Mouse (Mus musculus) midbrain, embryonic 11.5 days (tissue): ENCODE measurements around the gene Fbxl4. TPM values are rescaled to one million over a fixed set of nuclear protein-coding genes. Genes with fewer than 3 reads are reported as not detected.

Source experiments
- ATAC-seq: fragments of 200-750 bp; cut with Nextera tagmentation; 2 replicates; pipeline ENCODE4 v1.8.0; 2017; ENCODE audit warnings: moderate TSS enrichment, moderate library complexity; ENCODE audit not compliant: low FRiP score
- DNase-seq: peaks from one replicate; pipeline ENCODE4 v3.0.0; 2015; ENCODE audit warnings: low spot score; ENCODE audit errors: missing footprints
- H3K27ac ChIP-seq: fragments of 300-500 bp; sonication (generic); 2 replicates; pipeline ENCODE4 v1.5.1; 2014; ENCODE audit warnings: low read depth, low read length
- H3K27me3 ChIP-seq: fragments of 300-500 bp; sonication (generic); 2 replicates; pipeline ENCODE4 v1.6.1; 2014; ENCODE audit warnings: mild to moderate bottlenecking, low read length, moderate library complexity, mixed read lengths; ENCODE audit not compliant: control insufficient read depth, insufficient read depth
- H3K36me3 ChIP-seq: fragments of 300-500 bp; sonication (generic); 2 replicates; pipeline ENCODE4 v1.6.1; 2014; ENCODE audit warnings: mild to moderate bottlenecking, low read length, moderate library complexity, mixed read lengths; ENCODE audit not compliant: control insufficient read depth, insufficient read depth
- H3K4me1 ChIP-seq: fragments of 300-500 bp; sonication (generic); 2 replicates; pipeline ENCODE4 v1.6.1; 2014; ENCODE audit warnings: low read length; ENCODE audit not compliant: control insufficient read depth, insufficient read depth
- H3K4me2 ChIP-seq: fragments of 300-500 bp; sonication (generic); 2 replicates; pipeline ENCODE4 v1.6.1; 2014; ENCODE audit warnings: mild to moderate bottlenecking, moderate library complexity
- H3K4me3 ChIP-seq: fragments of 300-500 bp; sonication (generic); 2 replicates; pipeline ENCODE4 v1.5.1; 2014; ENCODE audit warnings: low read depth, low read length
- H3K9ac ChIP-seq: fragments of 300-500 bp; sonication (generic); 2 replicates; pipeline ENCODE4 v1.6.1; 2014; ENCODE audit warnings: low read length
- H3K9me3 ChIP-seq: fragments of 300-500 bp; sonication (generic); 2 replicates; pipeline ENCODE4 v1.6.1; 2016; ENCODE audit warnings: low read length; ENCODE audit not compliant: control insufficient read depth
- WGBS: fragments of 180-500 bp; shearing (Covaris S2); extraction: QIAGEN DNeasy Blood & Tissue Kit; methylation state at CpG from one replicate; pipeline ENCODE4 v1.1.7; 2014; 5-methylcytosine and 5-hydroxymethylcytosine counted together
- polyA plus RNA-seq: library from polyadenylated mRNA; unstranded; fragments of >200 nt; fragmentation: Nextera tagmentation; extraction: Ambion mirVana; gene quantifications from 2 replicates; pipeline ENCODE4 v1.2.1, GENCODE M21; 2014

The Fbxl4 gene
- polyA plus RNA-seq, 1 experiment from 2014 or later = 11.0 TPM

GRCm38 (mm10) chr4:22422400-22422799, 65.1 kb downstream of the Fbxl4 start:
- Histone ChIP-seq H3K36me3 (no peaks in the 10 kb centered on the region; the same call in 1 of the 2 replicates), H3K9me3 (no peaks in the 10 kb centered on the region), H3K27ac (no peak overlapping the region), H3K4me2 (no peak overlapping the region), H3K4me3 (no peak overlapping the region), H3K27me3 (no peaks in the 10 kb centered on the region), H3K9ac (no peak overlapping the region), H3K4me1 (no peaks in the 10 kb centered on the region)
- DNase-seq = peak; percentile 64
- 89% methylated on average over 4 of the region's 4 CpGs for WGBS
- ATAC-seq = 0 out of 2 replicates have a peak, but pooled peaks have one; percentile 24

GRCm38 (mm10) chr4:22428150-22428549, 70.8 kb downstream of the Fbxl4 start:
- Histone ChIP-seq H3K4me3 (no peak overlapping the region), H3K27ac (no peak overlapping the region), H3K9me3 (no peaks in the 10 kb centered on the region), H3K4me2 (no peak overlapping the region), H3K9ac (no peak overlapping the region), H3K36me3 (no peaks in the 10 kb centered on the region; the same call in 1 of the 2 replicates), H3K4me1 (no peaks in the 10 kb centered on the region), H3K27me3 (no peaks in the 10 kb centered on the region)
- DNase-seq = no peak
- ATAC-seq = no peak
- 95% methylated on average over 3 of the region's 3 CpGs for WGBS

GRCm38 (mm10) chr4:22469575-22469974, 112.2 kb downstream of the Fbxl4 start:
- Histone ChIP-seq H3K9me3 (no peaks in the 10 kb centered on the region), H3K4me1 (no peaks in the 10 kb centered on the region), H3K4me3 (no peak overlapping the region), H3K27ac (no peak overlapping the region), H3K27me3 (no peaks in the 10 kb centered on the region), H3K36me3 (no peaks in the 10 kb centered on the region), H3K9ac (no peak overlapping the region), H3K4me2 (no peak overlapping the region)
- no peak for ATAC-seq
- DNase-seq = peak; percentile 57
- 79% methylated on average over 1 of the region's 1 CpGs for WGBS

- Histone ChIP-seq H3K4me3 (peak overlapping the region; percentile 54), H3K4me1 (peaks cover 18% of the 10 kb centered on the region; the same call in 1 of the 2 replicates), H3K27me3 (no peaks in the 10 kb centered on the region), H3K27ac (peak overlapping the region; percentile 97), H3K4me2 (peak overlapping the region; percentile 94), H3K9me3 (no peaks in the 10 kb centered on the region), H3K36me3 (no peaks in the 10 kb centered on the region; the same call in 1 of the 2 replicates), H3K9ac (peak overlapping the region; percentile 87)
- DNase-seq (peak; percentile 98), ATAC-seq (peak; percentile 84)
- WGBS = under 1% methylated on average over 23 of the region's 23 CpGs
Observed at GRCm38 (mm10) chr4:22476967-22477710, 119.8 kb downstream of the Fbxl4 start.

GRCm38 (mm10) chr4:22477711-22478230, 120.4 kb downstream of the Fbxl4 start:
- H3K27ac ChIP-seq = peak overlapping the region; percentile 97
- H3K4me1 ChIP-seq = peaks cover 18% of the 10 kb centered on the region; the same call in 1 of the 2 replicates
- H3K9ac ChIP-seq = peak overlapping the region; percentile 87
- H3K36me3 ChIP-seq = no peaks in the 10 kb centered on the region; the same call in 1 of the 2 replicates
- H3K27me3 ChIP-seq = no peaks in the 10 kb centered on the region
- peak overlapping the region; percentile 54 for H3K4me3 ChIP-seq
- DNase-seq = peak; percentile 97
- H3K4me2 ChIP-seq = peak overlapping the region; percentile 94
- WGBS = 0% methylated on average over 19 of the region's 28 CpGs
- no peaks in the 10 kb centered on the region for H3K9me3 ChIP-seq
- ATAC-seq = peak; percentile 62

GRCm38 (mm10) chr4:22478488-22479367, 121.4 kb downstream of the Fbxl4 start:
- under 1% methylated on average over 30 of the region's 30 CpGs for WGBS
- H3K36me3 ChIP-seq = no peaks in the 10 kb centered on the region; the same call in 1 of the 2 replicates
- peaks cover 18% of the 10 kb centered on the region; the same call in 1 of the 2 replicates for H3K4me1 ChIP-seq
- peak overlapping the region; percentile 94 for H3K4me2 ChIP-seq
- peak; percentile 70 for ATAC-seq
- peak overlapping the region; percentile 97 for H3K27ac ChIP-seq
- H3K9ac ChIP-seq = peak overlapping the region; percentile 87
- H3K4me3 ChIP-seq = peak overlapping the region; percentile 54
- H3K9me3 ChIP-seq = no peaks in the 10 kb centered on the region
- H3K27me3 ChIP-seq = no peaks in the 10 kb centered on the region
- peak; percentile 95 for DNase-seq

GRCm38 (mm10) chr4:22479368-22480090, 122.2 kb downstream of the Fbxl4 start:
- peak; percentile 66 for ATAC-seq
- under 1% methylated on average over 28 of the region's 28 CpGs for WGBS

More at GRCm38 (mm10) chr4:22479368-22480090, 122.2 kb downstream of the Fbxl4 start:
- peak overlapping the region; percentile 94 for H3K4me2 ChIP-seq
- no peaks in the 10 kb centered on the region for H3K9me3 ChIP-seq
- peak overlapping the region; percentile 97 for H3K27ac ChIP-seq
- H3K9ac ChIP-seq = peak overlapping the region; percentile 87
- H3K27me3 ChIP-seq = no peaks in the 10 kb centered on the region
- H3K4me1 ChIP-seq = peaks cover 18% of the 10 kb centered on the region; the same call in 1 of the 2 replicates
- DNase-seq = peak; percentile 97
- H3K4me3 ChIP-seq = peak overlapping the region; percentile 54
- no peaks in the 10 kb centered on the region; the same call in 1 of the 2 replicates for H3K36me3 ChIP-seq
